Comparison of ENCODE assay signal across 8 mouse cellular contexts in genomic region chr1:54439080-54439476, GRCm38 (mm10). TPM values are rescaled to one million over a fixed set of nuclear protein-coding genes. Genes with fewer than 3 reads are reported as not detected.
DNase-seq lines count a peak whose midpoint lies in the region; ATAC-seq and TF ChIP-seq lines count a peak whose summit lies in the region.

No protein-coding gene starts in this region.

- H3K36me3 ChIP-seq in lung, embryonic 16.5 days (ENCODE audit: control insufficient read depth, insufficient read depth, low read length) = no peaks in the 10 kb centered on the region
- H3K36me3 ChIP-seq in forebrain, embryonic 10.5 days (replicated peaks) = peaks cover 10% of the 10 kb centered on the region
- H3K36me3 ChIP-seq in limb, embryonic 11.5 days (ENCODE audit: control insufficient read depth, insufficient read depth, low read length) = no peaks in the 10 kb centered on the region

- H3K4me3 ChIP-seq in lung, embryonic 16.5 days (ENCODE audit: low read length) = peak overlapping the region; percentile 70
- peak overlapping the region; percentile 82 for H3K4me3 ChIP-seq in forebrain, embryonic 10.5 days
- H3K4me3 ChIP-seq in limb, embryonic 11.5 days (ENCODE audit: low read depth, low read length) = peak overlapping the region; percentile 79
- peak overlapping the region; percentile 88 for H3K4me3 ChIP-seq in olfactory bulb, adult 2 months (ENCODE audit: insufficient read depth, low read depth, low read length)

- TF ChIP-seq CTCF in olfactory bulb, adult 2 months (IDR thresholded peaks at IDR 0.05; ENCODE audit: insufficient read depth, low read depth, low read length) = no peak

- H3K9me3 ChIP-seq in lung, embryonic 16.5 days (ENCODE audit: control insufficient read depth, low read length) = no peaks in the 10 kb centered on the region
- H3K9me3 ChIP-seq in forebrain, embryonic 10.5 days = no peaks in the 10 kb centered on the region
- H3K9me3 ChIP-seq in limb, embryonic 11.5 days (ENCODE audit: control insufficient read depth, low read length) = no peaks in the 10 kb centered on the region

- H3K9ac ChIP-seq in lung, embryonic 16.5 days (ENCODE audit: low read length) = peak overlapping the region; percentile 91
- H3K9ac ChIP-seq in limb, embryonic 11.5 days (ENCODE audit: low read length) = peak overlapping the region; percentile 90

- peak overlapping the region; percentile 79 for H3K4me2 ChIP-seq in lung, embryonic 16.5 days (ENCODE audit: low read depth, low read length)
- peak overlapping the region; percentile 71; the same call in 1 of the 2 replicates for H3K4me2 ChIP-seq in limb, embryonic 11.5 days (ENCODE audit: low read depth, severe bottlenecking)

- peaks cover 2% of the 10 kb centered on the region; the same call in 1 of the 2 replicates for H3K4me1 ChIP-seq in lung, embryonic 16.5 days (replicated peaks; ENCODE audit: control insufficient read depth, insufficient read depth, low read length)
- peaks cover 20% of the 10 kb centered on the region for H3K4me1 ChIP-seq in forebrain, embryonic 10.5 days
- no peaks in the 10 kb centered on the region for H3K4me1 ChIP-seq in limb, embryonic 11.5 days (ENCODE audit: control insufficient read depth, insufficient read depth, low read length)
- peaks cover 4% of the 10 kb centered on the region for H3K4me1 ChIP-seq in olfactory bulb, adult 2 months (ENCODE audit: control insufficient read depth, insufficient read depth, low read length)

- TF ChIP-seq POLR2A in olfactory bulb, adult 2 months (IDR thresholded peaks at IDR 0.05; ENCODE audit: insufficient read depth, low read depth, low read length) = no peak

- ATAC-seq in lung, embryonic 16.5 days (ENCODE audit: low read depth) = no peak
- no peak; the same call in 1 of the 2 replicates for ATAC-seq in limb, embryonic 11.5 days (ENCODE audit: insufficient number of reproducible peaks, low FRiP score, low TSS enrichment, low read depth)

- H3K27me3 ChIP-seq in lung, embryonic 16.5 days (ENCODE audit: control insufficient read depth, insufficient read depth, low read depth, low read length) = no peaks in the 10 kb centered on the region
- no peaks in the 10 kb centered on the region for H3K27me3 ChIP-seq in forebrain, embryonic 10.5 days (ENCODE audit: poor library complexity, severe bottlenecking)
- H3K27me3 ChIP-seq in limb, embryonic 11.5 days (ENCODE audit: control insufficient read depth, insufficient read depth, low read length) = no peaks in the 10 kb centered on the region

- no peak for DNase-seq in lung, postnatal 10 days
- no peak for DNase-seq in forebrain, embryonic 10.5 days (ENCODE audit: extremely low spot score, low spot score)
- no peak for DNase-seq in limb, embryonic 11.5 days (ENCODE audit: low spot score)
- no peak for DNase-seq in cerebellum, adult 8-10 months
- no peak for DNase-seq in spleen, postnatal 14 days (ENCODE audit: low spot score in 2 of 2)
- DNase-seq in kidney, postnatal 25 days = no peak

- 54% methylated on average over 3 of the region's 3 CpGs for WGBS in lung, embryonic 16.5 days
- WGBS in forebrain, embryonic 10.5 days = 52% methylated on average over 3 of the region's 3 CpGs
- 52% methylated on average over 3 of the region's 3 CpGs for WGBS in limb, embryonic 11.5 days
- WGBS in olfactory bulb, adult 2 months = 41% methylated on average over 3 of the region's 3 CpGs

- no peak overlapping the region for H3K27ac ChIP-seq in lung, embryonic 16.5 days (ENCODE audit: low read length)
- peak overlapping the region; percentile 90 for H3K27ac ChIP-seq in forebrain, embryonic 10.5 days
- no peak overlapping the region for H3K27ac ChIP-seq in limb, embryonic 11.5 days (replicated peaks; ENCODE audit: low read depth, low read length)
- no peak overlapping the region for H3K27ac ChIP-seq in olfactory bulb, adult 2 months (ENCODE audit: insufficient read depth, low read depth, low read length)

RNA-seq across cellular contexts. Expression of gene Gtf3c3, which starts 0.3 kb away (rescaled TPM):
- polyA plus RNA-seq in lung, embryonic 16.5 days (2015; fragmentation: Nextera tagmentation; extraction: Ambion mirVana) = 23.7 and 24.5 TPM in 2 replicates
- polyA plus RNA-seq in forebrain, embryonic 10.5 days (2016; fragmentation: Nextera tagmentation; extraction: Ambion mirVana) = 31.9 and 33.0 TPM in 2 replicates
- 38.5 TPM in 2 replicates for polyA plus RNA-seq in limb, embryonic 11.5 days (2014; fragmentation: Nextera tagmentation; extraction: Ambion mirVana)
- polyA plus RNA-seq in olfactory bulb, adult 2 months (2012; ENCODE audit: insufficient read depth, insufficient read length, low replicate concordance, missing spikeins) = not detected in 2 replicates
